Mouse (Mus musculus) cerebellum, adult 11-12 months (tissue): ENCODE results near the gene Fzd4.

Experiments used
- DNase-seq: peaks from one replicate; pipeline ENCODE4 v3.0.0; 2022

The Fzd4 gene

DNA sequence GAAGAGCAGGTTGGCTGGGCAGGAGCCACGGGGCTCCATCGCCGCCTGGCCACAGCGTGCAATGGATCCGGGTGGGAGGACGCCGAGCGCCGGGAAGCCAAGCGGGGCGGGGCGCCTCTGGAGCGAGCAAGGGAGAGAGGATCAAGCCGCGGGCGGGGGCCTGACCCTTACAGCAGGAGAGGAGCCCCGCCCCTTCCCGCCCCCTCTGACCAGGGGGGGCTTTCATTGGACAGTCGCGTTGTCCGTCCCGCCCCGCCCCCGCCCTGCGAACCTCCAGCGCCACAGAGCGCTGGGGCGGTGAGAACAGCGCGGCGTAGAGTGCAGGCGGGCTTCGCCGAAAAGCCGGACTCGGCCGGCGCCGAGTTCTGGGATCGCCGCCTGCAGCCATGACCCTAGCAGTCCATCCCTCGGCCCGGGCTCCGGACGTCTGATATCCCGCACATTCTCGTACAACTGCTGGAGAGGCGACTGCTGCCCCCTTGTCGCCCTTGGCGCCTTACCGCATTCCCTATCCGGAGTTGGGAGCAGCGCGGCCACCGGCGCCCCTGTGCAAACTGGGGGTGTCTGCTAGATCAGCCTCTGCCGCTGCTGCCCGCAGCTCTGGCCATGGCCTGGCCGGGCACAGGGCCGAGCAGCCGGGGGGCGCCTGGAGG is at the start of gene Fzd4, which contains the start of gene Tmem135:
Gene Fzd4, plus strand, starts transcription at position 275 of the 653 bp plus-strand sequence.
Gene Tmem135, minus strand, starts transcription at position 142 of the 653 bp plus-strand sequence.
- DNase-seq: peak; percentile 96

DNA sequence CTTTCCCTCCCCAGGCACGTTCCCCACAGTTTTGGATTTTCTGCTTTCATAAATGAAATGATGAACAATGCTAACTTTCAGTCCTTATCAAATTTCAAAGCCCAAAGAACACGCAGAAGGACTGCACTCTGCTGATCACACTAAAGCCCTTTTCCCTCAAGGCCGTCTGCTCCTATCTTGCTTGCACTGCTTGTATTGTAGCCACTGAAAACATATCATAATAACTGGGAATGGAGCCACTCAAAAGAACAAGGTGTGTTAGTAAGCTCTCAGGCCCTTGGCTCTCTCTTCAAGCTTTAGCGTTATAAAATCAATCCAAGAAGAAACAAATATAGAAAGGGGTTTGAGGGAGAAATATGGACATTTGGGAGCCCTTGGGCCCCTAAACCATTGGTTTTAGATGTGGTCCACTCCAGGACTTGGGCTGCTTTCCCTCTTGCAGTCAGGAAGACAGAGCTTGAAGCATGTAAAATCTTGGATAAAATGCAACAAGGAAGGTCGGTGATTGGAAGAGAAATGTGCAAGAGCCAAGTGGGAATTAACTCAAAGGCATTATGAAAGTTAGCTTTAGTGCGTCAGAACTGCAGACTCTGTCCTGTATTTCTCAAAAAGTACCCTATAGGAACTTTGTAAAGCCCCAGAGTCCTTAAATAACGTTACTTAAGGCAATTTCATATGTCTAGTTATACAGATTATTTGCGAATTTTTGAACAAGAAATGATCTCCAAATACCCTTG is 48.5 kb upstream of the Fzd4 start:
- no peak for DNase-seq

DNA sequence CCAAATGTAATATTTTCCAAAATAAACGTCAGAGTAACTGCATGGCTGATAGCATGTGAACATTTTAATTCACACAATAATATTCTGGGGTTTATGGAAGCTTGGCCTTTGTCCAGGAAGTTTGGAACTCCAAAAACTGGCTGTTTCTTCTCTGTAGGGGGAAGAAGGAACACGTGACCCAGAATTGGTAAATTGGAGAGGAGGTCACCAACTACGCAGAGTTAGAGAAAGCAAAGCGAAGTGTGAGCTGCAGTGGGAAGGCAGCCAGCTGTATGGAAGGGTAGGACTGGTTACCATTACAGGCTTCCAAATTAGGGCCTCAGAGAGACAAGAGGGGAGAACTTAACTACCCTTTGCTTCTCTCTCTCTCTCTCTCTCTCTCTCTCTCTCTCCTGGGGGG is 47.8 kb upstream of the Fzd4 start:
- DNase-seq: no peak

DNA sequence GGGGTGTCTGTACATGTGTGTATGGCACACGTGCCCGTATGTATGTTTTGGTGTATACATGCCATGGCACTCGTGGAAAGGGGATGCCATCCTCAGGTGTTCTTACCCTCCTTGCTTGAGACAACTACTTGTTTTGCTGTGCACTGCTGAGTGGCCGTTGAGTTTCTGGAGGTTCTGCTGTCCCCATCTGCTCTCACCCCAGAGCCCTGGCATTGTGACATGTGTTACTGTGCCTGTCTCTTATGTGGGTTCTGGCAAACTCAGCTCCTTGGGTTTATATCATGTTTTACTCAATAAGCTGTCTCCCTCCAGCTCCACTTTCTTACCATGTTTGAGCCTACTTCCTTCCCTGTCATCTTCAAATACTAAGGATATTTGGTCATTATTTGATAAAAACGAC is 40.2 kb upstream of the Fzd4 start:
- peak; percentile 41 for DNase-seq

DNA sequence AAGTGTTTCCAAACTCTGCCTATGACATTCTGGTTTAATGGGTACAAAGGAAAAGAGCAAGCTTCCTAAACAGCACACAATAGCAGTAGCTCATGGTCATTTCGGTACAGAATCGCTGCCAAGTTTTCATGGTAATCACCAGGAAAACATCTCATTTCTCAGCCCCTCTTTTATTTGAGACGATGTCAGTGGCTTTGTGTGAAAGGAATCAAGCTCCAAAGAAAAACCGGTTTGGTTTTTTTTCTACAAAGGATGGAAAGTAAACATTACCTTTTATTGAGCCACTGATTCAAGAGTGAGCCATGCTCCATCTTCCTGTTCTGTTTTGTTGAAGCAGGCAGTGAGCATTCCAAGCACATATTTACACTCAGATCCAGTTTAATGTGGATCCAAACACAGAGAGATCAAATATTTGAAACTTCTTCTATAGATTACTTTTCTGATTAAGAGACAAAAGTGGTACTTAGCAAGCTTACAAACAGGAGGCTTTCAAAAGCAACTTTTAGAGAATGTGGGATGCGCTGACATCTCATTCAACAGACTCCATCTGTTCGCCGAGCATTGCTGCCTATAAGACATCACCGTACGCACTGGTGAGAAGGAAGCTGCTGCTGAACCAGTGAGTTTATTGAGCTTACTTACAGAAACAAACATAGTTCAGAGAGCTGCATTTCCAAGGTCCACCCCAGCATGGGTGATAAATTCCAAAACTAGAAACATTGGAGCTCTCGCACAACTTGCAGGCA is 38.8 kb upstream of the Fzd4 start:
- no peak for DNase-seq

DNA sequence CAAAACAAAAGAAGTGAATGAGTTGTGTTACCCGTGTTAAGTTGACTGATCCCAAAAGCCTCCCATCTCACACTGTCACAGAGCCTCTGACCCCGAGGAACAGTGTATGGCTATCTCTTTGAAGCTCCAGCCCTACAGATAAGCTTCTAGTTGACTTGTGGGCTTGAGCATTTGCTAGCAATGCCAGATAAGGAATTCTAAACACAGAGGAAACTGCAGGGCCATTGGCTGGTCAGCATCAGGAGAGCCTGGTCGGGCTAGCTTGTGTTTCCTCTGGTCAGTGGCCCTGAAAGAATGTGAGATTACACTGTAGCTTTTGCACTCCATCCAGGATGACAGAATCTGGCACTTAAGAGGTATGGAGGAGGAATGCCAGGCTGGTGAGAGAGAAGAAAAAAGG is 36.5 kb upstream of the Fzd4 start:
- no peak for DNase-seq

DNA sequence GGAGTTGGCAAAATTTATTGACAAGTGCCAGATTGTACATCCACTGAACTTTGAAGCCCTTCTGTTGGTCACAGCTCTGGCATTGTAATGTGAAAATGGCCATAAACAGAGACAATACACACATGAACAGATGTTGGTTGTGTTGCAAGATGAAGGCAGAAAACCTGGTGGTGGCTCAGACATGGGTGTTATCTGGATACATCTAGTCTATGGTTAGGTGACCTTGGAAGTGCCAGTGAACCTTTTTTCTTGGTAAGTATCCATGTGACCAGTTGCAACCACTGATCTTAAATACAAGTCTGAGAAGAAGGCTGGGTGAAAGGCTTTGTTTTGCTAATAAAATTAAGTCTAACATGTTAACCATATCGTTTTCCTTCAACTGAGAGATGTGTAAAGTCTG is 34.1 kb upstream of the Fzd4 start:
- no peak for DNase-seq

DNA sequence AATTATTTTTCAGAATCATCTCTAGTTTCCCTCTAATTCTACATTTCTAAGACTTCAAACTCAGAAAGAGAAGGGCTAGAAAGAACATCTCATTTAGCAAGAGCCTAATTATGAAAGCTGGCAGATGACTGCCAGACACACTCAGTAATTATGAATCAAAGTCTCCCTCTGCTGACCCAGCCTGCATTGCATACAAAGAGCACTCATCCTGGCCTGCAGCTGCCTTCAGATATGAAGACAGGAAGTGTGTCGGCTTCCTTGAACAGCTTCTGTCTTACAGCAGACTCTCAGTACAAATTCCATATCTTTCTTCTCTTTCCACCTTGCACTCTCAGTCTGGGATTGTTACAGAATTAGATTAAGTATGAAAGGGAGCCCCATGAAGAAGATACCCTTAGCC is 33.2 kb upstream of the Fzd4 start:
- DNase-seq: no peak

DNA sequence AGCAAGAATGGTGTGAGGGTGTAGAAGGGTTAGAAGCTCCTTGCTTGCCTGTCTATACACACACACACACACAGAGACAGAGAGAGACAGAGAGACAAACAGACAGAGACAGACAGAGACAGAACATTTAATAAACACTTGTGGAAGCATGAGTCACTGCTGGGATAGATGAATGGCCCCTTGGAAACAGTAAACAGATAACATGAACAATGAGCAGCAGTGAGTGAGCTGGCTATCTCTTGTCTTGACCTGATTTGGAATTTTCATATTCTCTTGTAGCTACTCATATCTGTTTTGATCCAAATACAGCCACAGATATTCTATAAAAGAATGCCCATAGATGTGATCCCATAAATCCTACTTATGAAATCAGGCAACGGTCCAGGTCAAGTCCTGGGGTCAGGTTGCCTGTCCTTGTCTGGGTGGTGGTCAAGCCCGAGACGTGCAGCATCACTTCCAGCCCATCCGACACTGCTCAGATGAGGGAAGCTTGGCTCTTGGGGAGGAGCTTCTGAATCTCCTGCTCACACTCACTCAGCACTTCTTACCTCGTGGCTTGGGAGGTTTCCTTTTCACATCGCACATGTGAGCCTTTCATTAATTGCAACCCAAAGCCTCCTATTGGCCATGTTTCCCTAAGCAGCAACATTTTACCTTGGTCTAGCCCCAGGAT is 32.4 kb upstream of the Fzd4 start:
- no peak for DNase-seq

DNA sequence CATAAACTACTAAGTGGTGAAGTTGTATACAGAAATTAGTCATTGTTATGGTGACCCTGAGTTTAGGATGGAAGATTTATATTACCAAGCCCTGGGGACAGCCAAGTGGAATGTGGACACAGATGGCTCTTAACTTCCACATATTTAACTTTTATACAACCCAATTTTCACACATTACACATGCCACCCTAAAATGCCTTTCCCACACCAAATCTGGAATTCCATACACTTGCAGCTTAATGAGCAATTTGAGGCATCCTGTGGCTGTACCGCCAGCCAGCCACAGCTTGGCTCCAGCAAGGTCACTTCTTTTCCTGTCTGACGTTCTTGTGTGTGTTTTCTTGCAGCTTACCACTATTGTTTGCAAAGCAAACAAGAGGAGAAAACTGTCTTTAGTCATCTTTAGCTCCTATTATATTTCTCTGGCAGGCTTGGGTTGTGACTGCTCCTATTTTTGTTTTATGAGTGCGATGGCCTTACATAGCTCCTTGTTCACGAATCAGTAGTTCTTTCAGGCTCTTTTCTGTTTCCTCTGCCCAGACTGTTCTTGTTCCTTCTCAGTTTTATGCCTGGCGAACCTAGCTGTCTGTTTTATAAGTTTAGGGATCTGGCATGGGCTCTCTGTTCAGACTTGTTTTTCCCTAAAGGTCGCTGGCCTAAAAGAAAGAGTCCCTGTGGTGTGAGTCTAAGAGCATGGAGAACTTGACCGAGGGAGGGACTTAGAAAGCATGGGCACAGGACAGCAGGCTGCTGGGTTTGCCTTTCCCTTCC is 23.0 kb upstream of the Fzd4 start:
- no peak for DNase-seq

DNA sequence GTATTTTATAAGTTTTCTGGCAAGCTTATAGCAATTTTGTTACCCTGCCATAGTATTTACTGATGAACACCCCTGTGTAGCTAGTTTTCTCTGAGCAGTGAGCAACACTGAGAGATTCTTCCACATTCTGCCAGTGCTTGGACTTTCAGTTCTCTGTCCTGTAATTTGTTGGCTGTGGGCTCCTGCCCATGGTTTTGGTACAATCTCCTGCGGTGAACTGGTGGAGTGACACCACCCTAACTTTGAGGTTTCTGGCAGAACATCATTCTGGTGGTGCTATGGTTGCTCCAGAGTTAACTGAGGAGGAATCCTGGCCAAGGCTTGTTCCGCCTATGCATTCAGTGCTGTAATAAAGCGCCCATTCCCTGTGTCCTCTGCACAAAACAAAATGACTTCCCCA is 21.3 kb upstream of the Fzd4 start:
- no peak for DNase-seq

DNA sequence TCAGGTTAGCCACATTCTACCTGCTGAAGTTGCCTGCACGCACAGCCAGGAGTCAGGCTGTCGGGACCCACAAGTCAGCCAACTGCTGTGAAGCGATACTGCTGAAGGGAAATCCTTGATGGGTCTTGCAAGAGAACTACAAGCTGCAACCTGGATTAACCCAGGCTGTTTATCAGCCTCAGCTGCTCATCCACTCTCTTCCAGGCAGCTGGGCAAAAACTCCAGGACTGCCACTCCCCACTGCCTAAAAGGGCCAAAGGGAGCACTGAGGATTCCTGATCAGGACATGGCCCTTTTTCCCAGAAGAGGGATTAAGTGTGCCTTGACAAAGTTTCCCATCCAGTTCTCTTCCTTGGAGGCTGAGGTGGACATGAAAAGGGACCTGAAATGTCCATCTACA is 15.2 kb upstream of the Fzd4 start:
- DNase-seq: no peak

DNA sequence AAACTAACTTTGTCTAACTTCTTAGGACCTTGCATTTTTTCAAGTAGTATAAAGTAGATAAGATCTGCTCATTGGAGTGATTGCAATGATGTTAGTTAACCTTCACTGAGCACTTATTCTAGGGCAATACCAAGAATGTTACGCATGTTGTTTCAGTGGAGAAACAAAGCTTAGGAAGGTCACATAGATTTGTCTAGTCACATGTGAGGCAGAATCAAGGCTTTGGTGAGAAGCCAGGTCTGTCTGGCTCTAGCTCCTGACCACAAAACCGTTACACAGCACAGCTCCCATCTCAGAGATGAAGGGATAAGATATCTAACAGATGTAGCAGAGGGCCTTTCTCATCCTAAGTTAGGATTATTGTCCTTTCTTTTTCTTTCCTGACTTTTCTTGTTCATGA is 13.5 kb upstream of the Fzd4 start:
- DNase-seq: no peak

DNA sequence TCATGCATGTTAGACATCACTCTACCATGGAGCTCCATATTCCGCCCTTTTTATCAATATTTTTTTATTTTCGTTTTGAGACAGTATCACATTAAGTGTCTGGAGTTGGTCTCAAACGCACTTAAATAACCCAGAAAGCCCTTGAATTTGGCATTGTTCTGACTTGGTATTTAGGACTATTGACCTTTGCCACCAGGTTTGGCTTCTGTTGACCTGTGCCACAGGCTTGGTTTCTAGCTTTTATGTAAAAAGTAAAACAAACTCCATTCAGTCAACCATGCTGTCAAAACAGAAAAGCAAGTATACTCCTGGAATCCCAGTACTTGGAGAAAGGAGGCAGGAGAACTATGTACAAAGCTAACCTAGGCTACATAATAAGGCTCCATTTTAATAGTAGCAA is 12.9 kb upstream of the Fzd4 start:
- DNase-seq: no peak

DNA sequence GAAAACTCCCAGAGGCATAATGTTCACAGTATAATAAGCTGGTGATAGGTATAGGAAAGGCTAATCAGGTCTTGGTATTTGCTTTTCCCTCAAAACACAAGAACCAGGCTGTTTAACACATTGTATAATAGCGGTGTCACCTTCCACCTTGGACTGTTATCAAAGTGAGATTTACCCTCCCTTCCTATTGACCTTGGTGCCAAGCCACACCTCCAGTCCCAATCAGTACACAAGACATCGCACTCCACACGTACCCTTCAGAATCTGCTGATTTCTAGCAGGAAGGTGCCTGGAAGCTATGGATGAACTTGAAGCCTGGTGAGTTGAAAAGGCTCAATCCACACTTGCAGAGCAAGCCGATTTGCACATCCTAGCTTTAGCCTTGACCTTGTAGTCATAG is 12.3 kb upstream of the Fzd4 start:
- no peak for DNase-seq

DNA sequence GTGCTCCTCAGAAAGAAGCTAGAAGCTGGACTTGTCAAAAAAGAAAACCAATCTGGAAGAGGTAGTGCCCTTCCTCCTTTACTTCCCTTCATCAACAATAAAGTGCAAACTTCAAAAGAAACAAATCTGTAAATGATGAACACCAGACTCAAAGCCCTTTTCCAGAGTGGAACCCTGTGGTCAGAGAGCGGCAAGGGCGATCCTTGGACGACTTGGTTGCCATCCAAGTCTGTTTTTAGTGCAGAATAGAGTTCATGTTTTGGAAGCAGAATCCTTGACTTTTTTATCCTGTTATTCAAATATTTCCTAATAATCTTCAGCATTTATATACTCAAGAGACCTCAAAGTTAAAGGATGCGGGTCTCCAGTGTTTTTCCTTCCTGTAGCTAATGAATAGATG is 11.8 kb upstream of the Fzd4 start:
- DNase-seq: no peak

DNA sequence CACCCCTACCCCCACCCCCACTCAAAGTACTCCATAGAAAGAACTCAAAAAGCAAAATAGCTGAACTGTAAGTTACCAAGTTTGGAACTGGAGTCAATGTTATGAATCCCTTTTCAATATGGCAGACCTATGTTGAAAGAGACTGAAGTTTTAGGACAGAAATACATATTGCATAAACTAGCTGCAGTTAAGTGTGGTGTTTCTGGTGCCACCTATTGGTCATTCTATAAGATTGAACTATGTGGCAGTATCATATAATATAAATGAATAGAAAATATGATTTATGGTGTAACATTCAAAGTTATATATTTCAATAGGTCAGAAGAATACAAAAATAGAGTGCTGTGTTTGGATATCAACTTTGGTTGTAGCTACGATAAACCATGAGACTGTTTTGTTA is 11.3 kb upstream of the Fzd4 start:
- no peak for DNase-seq

DNA sequence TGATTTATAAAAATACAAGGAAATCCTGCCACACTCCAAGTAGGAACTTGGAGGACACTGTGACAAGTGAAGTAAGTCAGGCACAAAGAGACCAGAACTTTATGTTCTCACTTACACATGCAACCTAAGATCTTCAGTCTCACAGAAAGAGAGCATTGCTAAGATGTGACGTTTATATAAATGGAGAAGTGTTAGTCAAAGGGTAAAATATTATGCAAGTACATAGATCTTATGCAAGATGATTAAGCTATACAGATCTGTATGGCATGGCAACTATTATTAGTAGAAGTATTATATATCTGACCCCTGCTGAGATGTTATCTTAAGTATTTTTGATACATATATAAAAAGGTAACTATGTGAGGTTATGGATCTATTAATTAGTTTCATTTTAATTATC is 8.8 kb upstream of the Fzd4 start:
- DNase-seq: no peak

DNA sequence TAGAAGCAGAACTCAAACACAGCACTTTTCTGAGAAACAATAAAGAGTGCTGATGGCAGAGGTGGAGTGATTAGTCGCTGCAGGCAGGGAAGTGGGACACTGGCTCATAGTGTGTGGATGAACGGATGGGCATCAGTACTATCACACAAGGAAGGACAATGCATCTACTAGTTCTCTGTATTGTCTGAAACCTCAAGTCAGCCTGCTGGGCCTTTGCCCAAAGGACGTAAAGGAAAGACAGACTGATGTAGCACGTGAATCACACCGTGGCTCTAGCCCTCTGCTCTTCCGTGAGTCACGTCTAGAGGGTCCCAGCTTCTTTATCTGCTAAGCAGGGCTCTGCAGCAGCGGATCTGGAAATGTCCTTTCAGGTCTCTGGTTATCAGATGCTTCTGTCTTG is 7.8 kb upstream of the Fzd4 start:
- no peak for DNase-seq

DNA sequence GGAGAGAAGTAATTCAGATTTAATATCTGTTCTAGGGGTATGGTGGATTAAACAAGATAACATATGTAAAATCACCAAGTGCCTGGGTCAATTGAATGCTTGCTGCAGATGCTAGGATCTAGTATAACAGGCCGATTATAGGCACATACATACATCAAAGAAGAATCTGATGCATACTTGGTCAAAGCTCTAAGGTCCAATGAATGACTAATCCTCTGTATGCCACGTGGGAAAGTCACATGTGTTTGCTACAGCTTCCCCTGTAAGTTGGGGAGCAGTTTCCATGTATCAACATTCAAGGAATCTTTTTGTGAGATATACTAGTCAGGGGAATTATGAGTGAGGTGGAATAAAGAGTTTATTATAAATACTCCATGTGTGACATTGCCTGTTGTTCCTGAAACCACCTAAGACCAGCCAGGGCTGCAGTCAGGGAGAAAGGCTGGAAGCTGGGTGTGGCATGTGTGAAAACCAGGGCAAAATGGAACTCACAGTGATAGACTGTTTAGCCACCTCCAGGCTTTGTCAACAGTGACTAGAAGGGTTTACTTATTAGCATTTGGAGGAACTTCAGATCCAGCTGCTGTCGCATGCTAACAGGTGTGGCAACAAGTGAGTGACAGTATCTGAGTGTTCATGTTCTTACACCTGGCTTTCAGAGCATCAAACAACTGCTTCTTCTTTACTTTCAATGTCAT is 6.2 kb upstream of the Fzd4 start:
- DNase-seq: no peak

DNA sequence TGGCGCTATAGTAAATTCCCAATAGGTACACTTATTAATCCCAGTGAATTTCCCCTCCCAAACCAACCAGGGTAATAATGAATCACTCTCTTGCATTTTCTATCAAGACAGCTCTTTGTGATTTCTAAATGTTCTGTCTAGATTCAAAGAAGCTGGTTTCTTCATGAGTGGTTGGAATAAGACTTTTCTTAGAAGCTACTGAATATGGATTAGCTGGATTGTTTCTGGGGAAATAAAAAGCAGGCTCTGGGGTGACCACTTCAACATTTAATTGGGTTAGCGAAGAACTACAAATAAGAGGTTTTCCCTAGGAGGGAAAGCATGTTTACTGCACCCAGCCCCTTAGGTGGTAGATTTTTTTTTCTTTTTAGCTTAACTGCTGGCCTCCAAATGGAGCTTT is 3.4 kb upstream of the Fzd4 start:
- DNase-seq: no peak
